8 mouse cellular contexts compared by ENCODE assay signal in the genomic region with DNA sequence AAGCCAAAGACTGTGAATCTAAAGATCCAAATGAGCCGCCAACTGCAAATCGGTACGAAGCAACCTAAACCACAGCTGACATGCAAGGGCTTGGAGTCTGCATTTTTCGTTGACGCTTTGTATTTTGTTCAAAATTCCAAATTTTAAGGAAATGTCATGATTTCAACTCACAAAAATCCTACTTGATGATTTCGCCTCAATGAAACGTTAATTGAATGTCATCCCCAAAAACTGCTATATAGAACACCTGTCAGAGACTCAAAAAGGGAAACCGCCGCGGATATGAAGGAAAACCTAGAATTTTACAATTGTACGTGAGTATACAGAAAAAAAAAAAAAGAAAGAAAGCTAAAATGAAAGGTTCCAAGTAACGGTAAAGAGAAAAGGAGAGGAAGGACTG. TPM values are rescaled to one million over a fixed set of nuclear protein-coding genes. Genes with fewer than 3 reads are reported as not detected.
A peak's percentile ranks its signal among the peaks of the same experiment; 100 is the strongest.
DNase-seq lines count a peak whose midpoint lies in the region; ATAC-seq and TF ChIP-seq lines count a peak whose summit lies in the region.

No protein-coding gene starts in this region.

- no peak for DNase-seq in layer of hippocampus, adult 2 months (ENCODE audit: low spot score in 2 of 2)
- DNase-seq in layer of hippocampus, adult 9-10 months (ENCODE audit: low spot score), result no peak
- DNase-seq in embryonic facial prominence, embryonic 11.5 days (ENCODE audit: low spot score), result no peak
- DNase-seq in hindbrain, postnatal 0 days (ENCODE audit: low spot score), result no peak
- no peak for DNase-seq in midbrain, postnatal 0 days (ENCODE audit: low spot score)
- no peak for DNase-seq in right cerebral cortex, postnatal 10 days (ENCODE audit: low spot score in 2 of 2)
- no peak for DNase-seq in urinary bladder, adult 18-20 months (ENCODE audit: low spot score in 2 of 2)

- no peaks in the 10 kb centered on the region for H3K4me1 ChIP-seq in embryonic facial prominence, embryonic 11.5 days (ENCODE audit: control insufficient read depth, insufficient read depth, low read length)
- peaks cover 3% of the 10 kb centered on the region; the same call in 1 of the 2 replicates for H3K4me1 ChIP-seq in hindbrain, postnatal 0 days (ENCODE audit: insufficient read depth, low read length)
- peaks cover 9% of the 10 kb centered on the region; the same call in 1 of the 2 replicates for H3K4me1 ChIP-seq in midbrain, postnatal 0 days (ENCODE audit: insufficient read depth, low read length)

- 26% methylated on average over 12 of the region's 12 CpGs for WGBS in embryonic facial prominence, embryonic 11.5 days
- WGBS in hindbrain, postnatal 0 days, result 10% methylated on average over 12 of the region's 12 CpGs
- WGBS in midbrain, postnatal 0 days, result 12% methylated on average over 12 of the region's 12 CpGs

- peaks cover 2% of the 10 kb centered on the region; the same call in 1 of the 2 replicates for H3K36me3 ChIP-seq in embryonic facial prominence, embryonic 11.5 days (replicated peaks; ENCODE audit: control insufficient read depth, insufficient read depth, low read depth, low read length)
- H3K36me3 ChIP-seq in hindbrain, postnatal 0 days (ENCODE audit: insufficient read depth, low read length), result peaks cover 3% of the 10 kb centered on the region; the same call in 1 of the 2 replicates
- peaks cover 17% of the 10 kb centered on the region; the same call in 1 of the 2 replicates for H3K36me3 ChIP-seq in midbrain, postnatal 0 days (ENCODE audit: insufficient read depth, low read length)

- H3K9me3 ChIP-seq in embryonic facial prominence, embryonic 11.5 days (replicated peaks; ENCODE audit: control insufficient read depth, low read length), result no peaks in the 10 kb centered on the region
- H3K9me3 ChIP-seq in hindbrain, postnatal 0 days (ENCODE audit: low read length), result no peaks in the 10 kb centered on the region
- H3K9me3 ChIP-seq in midbrain, postnatal 0 days (ENCODE audit: low read length), result no peaks in the 10 kb centered on the region

- peak overlapping the region; percentile 86 for H3K4me3 ChIP-seq in layer of hippocampus, adult 2 months
- peak overlapping the region; percentile 96 for H3K4me3 ChIP-seq in embryonic facial prominence, embryonic 11.5 days (ENCODE audit: low read depth, low read length)
- H3K4me3 ChIP-seq in hindbrain, postnatal 0 days (ENCODE audit: low read length), result peak overlapping the region; percentile 84
- H3K4me3 ChIP-seq in midbrain, postnatal 0 days (ENCODE audit: low read depth, low read length), result peak overlapping the region; percentile 92

- H3K9ac ChIP-seq in embryonic facial prominence, embryonic 11.5 days (replicated peaks; ENCODE audit: low read length), result peak overlapping the region; percentile 97
- H3K9ac ChIP-seq in hindbrain, postnatal 0 days (replicated peaks; ENCODE audit: low read length), result peak overlapping the region; percentile 99
- peak overlapping the region; percentile 99 for H3K9ac ChIP-seq in midbrain, postnatal 0 days (replicated peaks; ENCODE audit: low read length, poor library complexity, severe bottlenecking)

- no peak for TF ChIP-seq CTCF in layer of hippocampus, adult 2 months (conservative IDR thresholded peaks at IDR 0.05)
- TF ChIP-seq CTCF in hindbrain, postnatal 0 days (IDR thresholded peaks at IDR 0.05; ENCODE audit: low read depth), result no peak
- TF ChIP-seq CTCF in midbrain, postnatal 0 days (IDR thresholded peaks at IDR 0.05), result no peak

- peak overlapping the region; percentile 58 for H3K4me2 ChIP-seq in embryonic facial prominence, embryonic 11.5 days (ENCODE audit: low read depth, low read length)
- H3K4me2 ChIP-seq in hindbrain, postnatal 0 days (ENCODE audit: low read depth, low read length), result peak overlapping the region; percentile 70
- H3K4me2 ChIP-seq in midbrain, postnatal 0 days (ENCODE audit: low read depth, low read length, poor library complexity, severe bottlenecking), result peak overlapping the region; percentile 61

- H3K27ac ChIP-seq in layer of hippocampus, adult 2 months, result peak overlapping the region; percentile 100
- no peak overlapping the region; the same call in 1 of the 2 replicates for H3K27ac ChIP-seq in embryonic facial prominence, embryonic 11.5 days (replicated peaks; ENCODE audit: low read depth, low read length)
- peak overlapping the region; percentile 98; the same call in 1 of the 2 replicates for H3K27ac ChIP-seq in hindbrain, postnatal 0 days
- H3K27ac ChIP-seq in midbrain, postnatal 0 days (ENCODE audit: low read depth, low read length), result peak overlapping the region; percentile 100

- no peak for ATAC-seq in embryonic facial prominence, embryonic 11.5 days (replicated peaks; ENCODE audit: insufficient number of reproducible peaks, low FRiP score, low TSS enrichment, low read depth)
- no peak for ATAC-seq in hindbrain, postnatal 0 days
- no peak for ATAC-seq in midbrain, postnatal 0 days (ENCODE audit: low FRiP score)
- no peak for ATAC-seq in monocyte, adult 5-6 weeks (replicated peaks; ENCODE audit: insufficient number of reproducible peaks, low FRiP score, low TSS enrichment, poor library complexity, severe bottlenecking)

- H3K27me3 ChIP-seq in embryonic facial prominence, embryonic 11.5 days (ENCODE audit: control insufficient read depth, insufficient read depth, low read length), result no peaks in the 10 kb centered on the region
- no peaks in the 10 kb centered on the region for H3K27me3 ChIP-seq in hindbrain, postnatal 0 days (ENCODE audit: insufficient read depth, low read length)
- H3K27me3 ChIP-seq in midbrain, postnatal 0 days (ENCODE audit: insufficient read depth, low read length), result no peaks in the 10 kb centered on the region

RNA-seq across cellular contexts. Expression of a gene that starts 1.0 kb away (rescaled TPM):
- 100 to 1,000 TPM; 215 to 218 TPM for total RNA-seq in layer of hippocampus, adult 2 months (2021)
- polyA plus RNA-seq in embryonic facial prominence, embryonic 11.5 days (2014; fragmentation: Nextera tagmentation; extraction: Ambion mirVana), result 382 and 425 TPM in 2 replicates
- 151 and 176 TPM in 2 replicates for total RNA-seq in hindbrain, postnatal 0 days (2014; rRNA removed)
- polyA plus RNA-seq in hindbrain, postnatal 0 days (2015; fragmentation: Nextera tagmentation; extraction: Ambion mirVana), result 284 and 285 TPM in 2 replicates
- 206 and 254 TPM in 2 replicates for total RNA-seq in midbrain, postnatal 0 days (2014; rRNA removed)
- polyA plus RNA-seq in midbrain, postnatal 0 days (2015; fragmentation: Nextera tagmentation; extraction: Ambion mirVana), result 273 and 320 TPM in 2 replicates
- total RNA-seq in monocyte, adult 5-6 weeks (2017), result 133 to 185 TPM (median 138 TPM) in 3 replicates

RNA-seq across cellular contexts. Expression of a gene that starts 40.1 kb away (rescaled TPM):
- 1 to 10 TPM; 4.1 to 5.1 TPM for total RNA-seq in layer of hippocampus, adult 2 months (2021)
- 5.7 and 7.3 TPM in 2 replicates for polyA plus RNA-seq in embryonic facial prominence, embryonic 11.5 days (2014; fragmentation: Nextera tagmentation; extraction: Ambion mirVana)
- 1.1 and 3.2 TPM in 2 replicates for total RNA-seq in hindbrain, postnatal 0 days (2014; rRNA removed)
- 2.0 and 2.3 TPM in 2 replicates for polyA plus RNA-seq in hindbrain, postnatal 0 days (2015; fragmentation: Nextera tagmentation; extraction: Ambion mirVana)
- 4.2 and 7.1 TPM in 2 replicates for total RNA-seq in midbrain, postnatal 0 days (2014; rRNA removed)
- polyA plus RNA-seq in midbrain, postnatal 0 days (2015; fragmentation: Nextera tagmentation; extraction: Ambion mirVana), result 1.7 and 2.0 TPM in 2 replicates
- total RNA-seq in monocyte, adult 5-6 weeks (2017), result 20.6 to 27.2 TPM (median 24.0 TPM) in 3 replicates
